Comparison of ENCODE assay signal across 25 mouse cellular contexts in genomic region chr15:77095216-77095615, GRCm38 (mm10). TPM values are rescaled to one million over a fixed set of nuclear protein-coding genes. Genes with fewer than 3 reads are reported as not detected.
DNase-seq lines count a peak whose midpoint lies in the region; TF ChIP-seq lines count a peak whose summit lies in the region.
"Had no signal": no experiment of that assay in that cellular context is flagged by ENCODE, and none has a peak within 500 bp of the region (broad histone marks: within the 10 kb centered on the region; RNA-seq: fewer than 3 reads in every experiment).

No protein-coding gene starts in this region.

- no peak overlapping the region for H3K27ac ChIP-seq in midbrain, embryonic 10.5 days (replicated peaks)
- H3K27ac ChIP-seq in cerebellum, adult 2 months (ENCODE audit: insufficient read depth, low read length), result no peak overlapping the region
- H3K27ac ChIP-seq: embryonic facial prominence, embryonic 10.5 days; embryonic facial prominence, embryonic 13.5 days; forebrain, embryonic 13.5 days; hindbrain, embryonic 12.5 days; hindbrain, embryonic 15.5 days had no signal

- peak; percentile 85 for DNase-seq in adrenal gland, adult 2 months
- DNase-seq in adrenal gland, postnatal 4 days (ENCODE audit: low spot score in 2 of 2), result no peak
- peak; percentile 74 for DNase-seq in adrenal gland, adult 8-10 months
- DNase-seq in adrenal gland, postnatal 25 days, result peak; percentile 35
- no peak for DNase-seq in right cerebral cortex, postnatal 25 days
- DNase-seq in midbrain, embryonic 10.5 days (ENCODE audit: low spot score), result no peak
- DNase-seq in cerebellum, adult 2 months, result no peak
- DNase-seq: cerebellum, adult 18-20 months; cerebellum, adult 9-11 months; cerebellum, postnatal 25 days; embryo, embryonic 11 days; gastrocnemius, postnatal 10 days; gastrocnemius, postnatal 36 days; kidney, adult 2 months had no signal

- no peak for TF ChIP-seq CTCF in cerebellum, adult 2 months (IDR thresholded peaks at IDR 0.05; ENCODE audit: borderline replicate concordance, insufficient read depth, low read depth, low read length)

- peaks cover 62% of the 10 kb centered on the region for H3K36me3 ChIP-seq in midbrain, embryonic 10.5 days

- H3K4me3 ChIP-seq in midbrain, embryonic 10.5 days, result no peak overlapping the region
- H3K4me3 ChIP-seq in cerebellum, adult 2 months (replicated peaks; ENCODE audit: insufficient read depth, low read depth, low read length), result no peak overlapping the region
- H3K4me3 ChIP-seq: embryonic facial prominence, embryonic 10.5 days; embryonic facial prominence, embryonic 13.5 days; erythroblast, embryonic 14.5 days; forebrain, embryonic 13.5 days; hindbrain, embryonic 12.5 days; hindbrain, embryonic 15.5 days had no signal

- H3K27me3 ChIP-seq in midbrain, embryonic 10.5 days (ENCODE audit: low read depth, poor library complexity, severe bottlenecking), result no peaks in the 10 kb centered on the region
- no peaks in the 10 kb centered on the region for H3K27me3 ChIP-seq in cerebellum, adult 2 months (ENCODE audit: control insufficient read depth, insufficient read depth, low read length)
- H3K27me3 ChIP-seq: embryonic facial prominence, embryonic 13.5 days; forebrain, embryonic 13.5 days; hindbrain, embryonic 12.5 days; hindbrain, embryonic 15.5 days; Patski had no signal

- no peaks in the 10 kb centered on the region for H3K9me3 ChIP-seq in midbrain, embryonic 10.5 days (replicated peaks)
- H3K9me3 ChIP-seq: embryonic facial prominence, embryonic 10.5 days; embryonic facial prominence, embryonic 13.5 days; forebrain, embryonic 13.5 days; hindbrain, embryonic 12.5 days; hindbrain, embryonic 15.5 days had no signal

- WGBS in midbrain, embryonic 10.5 days, result 95% methylated on average over 1 of the region's 1 CpGs
- 96% methylated on average over 1 of the region's 1 CpGs for WGBS in cerebellum, adult 2 months

- H3K4me1 ChIP-seq in midbrain, embryonic 10.5 days, result no peaks in the 10 kb centered on the region
- no peaks in the 10 kb centered on the region for H3K4me1 ChIP-seq in cerebellum, adult 2 months (ENCODE audit: control insufficient read depth, insufficient read depth, low read length)
- H3K4me1 ChIP-seq: forebrain, embryonic 13.5 days had no signal

- no peak for TF ChIP-seq POLR2A in cerebellum, adult 2 months (IDR thresholded peaks at IDR 0.05; ENCODE audit: borderline replicate concordance, insufficient read depth, low read length)

RNA-seq across cellular contexts. Expression of gene Mb, which starts 44.7 kb away (rescaled TPM):
- 1 to 10 TPM in 1 of 2 experiments, not detected in 1; 1.8 TPM for total RNA-seq in adrenal gland, adult 2 months (2021)
- 0.46 TPM in 1 of 2 replicates, not detected in the other for polyA plus RNA-seq in adrenal gland, adult 2 months (2012; rRNA removed)
- total RNA-seq in adrenal gland, postnatal 4 days (2021), result 10 to 100 TPM in 1 of 2 experiments, 1 to 10 TPM in 1; 7.0 to 16.3 TPM
- 1 to 10 TPM in 1 of 4 experiments, under 1 TPM in 1, not detected in 2; 0.96 to 4.0 TPM for total RNA-seq in adrenal gland, adult 8-10 months (2022)
- 0.67 and 1.3 TPM in 2 replicates for total RNA-seq in adrenal gland, postnatal 25 days (2021)
- 0.16 and 0.25 TPM in 2 replicates for polyA plus RNA-seq in midbrain, embryonic 10.5 days (2016; fragmentation: Nextera tagmentation; extraction: Ambion mirVana)
- 0.59 and 0.93 TPM in 2 replicates for polyA plus RNA-seq in cerebellum, adult 2 months (2012; rRNA removed)
- total RNA-seq: ES-E14; granulocyte monocyte progenitor cell, adult 5-6 weeks; hematopoietic stem cell, adult 5-6 weeks had no signal
- polyA plus RNA-seq: erythroblast, embryonic 14.5 days; forebrain, embryonic 13.5 days; forebrain, embryonic 16.5 days; Patski had no signal

RNA-seq across cellular contexts. Expression of gene Apol6, which starts 50.7 kb away (rescaled TPM):
- total RNA-seq in adrenal gland, adult 2 months (2021), result 10 to 100 TPM; 11.8 to 28.0 TPM
- 17.5 and 21.1 TPM in 2 replicates for polyA plus RNA-seq in adrenal gland, adult 2 months (2012; rRNA removed)
- 1 to 10 TPM; 3.6 to 5.1 TPM for total RNA-seq in adrenal gland, postnatal 4 days (2021)
- total RNA-seq in adrenal gland, adult 8-10 months (2022), result 10 to 100 TPM; 11.8 to 73.3 (median 21.2) TPM
- total RNA-seq in adrenal gland, postnatal 25 days (2021), result 9.8 and 12.1 TPM in 2 replicates
- polyA plus RNA-seq in midbrain, embryonic 10.5 days (2016; fragmentation: Nextera tagmentation; extraction: Ambion mirVana), result not detected in 2 replicates
- polyA plus RNA-seq in cerebellum, adult 2 months (2012; rRNA removed), result 0.30 and 0.49 TPM in 2 replicates
- total RNA-seq: granulocyte monocyte progenitor cell, adult 5-6 weeks; hematopoietic stem cell, adult 5-6 weeks had no signal
- polyA plus RNA-seq: forebrain, embryonic 13.5 days; forebrain, embryonic 16.5 days; hindbrain, embryonic 12.5 days; hindbrain, embryonic 15.5 days had no signal

Comparison
In these comparisons a context has a peak if more than half of its experiments do, and no peak if none do; other contexts are left out.
1. DNase-seq: peak in adrenal gland, adult 2 months (single experiment), adrenal gland, adult 8-10 months (single experiment) and adrenal gland, postnatal 25 days (single experiment); none in adrenal gland, postnatal 4 days (0 of 2), right cerebral cortex, postnatal 25 days (single experiment), midbrain, embryonic 10.5 days (single experiment) and cerebellum, adult 2 months (0 of 2).